Mouse (Mus musculus) forebrain, embryonic 10.5 days (tissue): ENCODE measurements around the gene Gprin3. TPM values are rescaled to one million over a fixed set of nuclear protein-coding genes. Genes with fewer than 3 reads are reported as not detected.
"Not testable (repeated sequence)": the region's sequence is repeated elsewhere in the genome, so short reads cannot be mapped to it uniquely, and the experiment has no call there.

Source experiments
- DNase-seq: peaks from one replicate; pipeline ENCODE4 v3.0.0-alpha.2; 2017; ENCODE audit warnings: low spot score; ENCODE audit errors: extremely low spot score
- H3K27ac ChIP-seq: fragments of 300-500 bp; sonication (generic); 2 replicates; pipeline ENCODE4 v1.5.1; 2016; ENCODE audit warnings: mild to moderate bottlenecking
- H3K27me3 ChIP-seq: fragments of 300-500 bp; sonication (generic); 2 replicates; pipeline ENCODE4 v1.6.1; 2016; ENCODE audit warnings: mild to moderate bottlenecking; ENCODE audit not compliant: poor library complexity, severe bottlenecking
- H3K36me3 ChIP-seq: fragments of 300-500 bp; sonication (generic); replicated peaks from 2 replicates; pipeline ENCODE4 v1.6.1; 2016; ENCODE audit warnings: mild to moderate bottlenecking, moderate library complexity
- H3K4me1 ChIP-seq: fragments of 300-500 bp; sonication (generic); 2 replicates; pipeline ENCODE4 v1.6.1; 2016
- H3K4me3 ChIP-seq: fragments of 300-500 bp; sonication (generic); 2 replicates; pipeline ENCODE4 v1.5.1; 2016; ENCODE audit warnings: mild to moderate bottlenecking, moderate library complexity
- H3K9me3 ChIP-seq: fragments of 300-500 bp; sonication (generic); 2 replicates; pipeline ENCODE4 v1.6.1; 2016; ENCODE audit warnings: mild to moderate bottlenecking, moderate library complexity
- WGBS: fragments of 180-500 bp; shearing (Covaris S2); methylation state at CpG from one replicate; pipeline ENCODE4 v1.1.7; 2016; 5-methylcytosine and 5-hydroxymethylcytosine counted together
- polyA plus RNA-seq: library from polyadenylated mRNA; unstranded; fragments of >200 nt; fragmentation: Nextera tagmentation; extraction: Ambion mirVana; gene quantifications from 2 replicates; pipeline ENCODE4 v1.2.1, GENCODE M21; 2016

Gprin3 gene
- polyA plus RNA-seq, 1 experiment from 2014 or later, result 0.05 TPM

DNA sequence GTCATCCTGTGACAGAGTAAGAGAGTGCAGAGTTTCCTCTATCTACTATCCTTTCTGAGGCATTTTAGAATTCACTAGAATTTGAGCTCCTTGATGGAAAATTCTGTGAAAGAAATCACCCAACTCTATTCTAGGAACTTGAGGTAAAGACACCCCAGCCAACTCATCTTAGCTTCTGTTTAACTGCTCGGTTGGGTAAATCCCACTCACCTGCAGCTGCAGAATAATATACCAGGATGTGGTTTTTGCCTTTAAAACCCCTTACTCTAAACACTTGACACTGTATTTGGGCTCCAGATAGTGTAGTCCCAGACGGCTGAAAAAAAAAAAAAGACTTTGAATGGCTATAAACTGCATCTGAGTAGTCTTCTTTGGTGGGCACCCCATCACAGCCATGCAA lies 112.9 kb downstream of the Gprin3 start:
- Histone ChIP-seq H3K27me3 (no peaks in the 10 kb centered on the region), H3K4me1 (no peaks in the 10 kb centered on the region), H3K36me3 (no peaks in the 10 kb centered on the region), H3K4me3 (no peak overlapping the region), H3K9me3 (no peaks in the 10 kb centered on the region), H3K27ac (no peak overlapping the region)
- WGBS, result 88% methylated on average over 2 of the region's 2 CpGs
- no peak for DNase-seq

DNA sequence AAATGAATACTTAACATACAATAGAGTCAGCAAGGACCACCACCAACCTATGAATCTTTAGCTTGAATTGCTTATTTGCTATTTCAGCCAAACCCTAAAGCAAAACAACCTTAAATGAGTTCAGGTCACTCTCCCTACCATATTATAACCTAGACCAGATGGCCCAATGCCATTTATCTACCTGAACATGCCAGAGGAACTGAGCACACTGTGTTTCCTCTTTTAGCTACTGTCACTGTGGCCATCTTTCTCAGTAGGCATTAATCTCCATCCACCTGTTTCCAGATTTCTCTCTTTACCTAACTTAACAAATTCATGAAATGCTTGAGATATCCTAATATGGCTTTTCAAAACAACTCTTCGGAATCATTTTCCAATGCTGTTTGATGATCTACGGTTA lies 114.9 kb downstream of the Gprin3 start:
- no peak overlapping the region for H3K27ac ChIP-seq
- WGBS, result 91% methylated on average over 2 of the region's 2 CpGs
- H3K4me1 ChIP-seq, result no peaks in the 10 kb centered on the region

DNA sequence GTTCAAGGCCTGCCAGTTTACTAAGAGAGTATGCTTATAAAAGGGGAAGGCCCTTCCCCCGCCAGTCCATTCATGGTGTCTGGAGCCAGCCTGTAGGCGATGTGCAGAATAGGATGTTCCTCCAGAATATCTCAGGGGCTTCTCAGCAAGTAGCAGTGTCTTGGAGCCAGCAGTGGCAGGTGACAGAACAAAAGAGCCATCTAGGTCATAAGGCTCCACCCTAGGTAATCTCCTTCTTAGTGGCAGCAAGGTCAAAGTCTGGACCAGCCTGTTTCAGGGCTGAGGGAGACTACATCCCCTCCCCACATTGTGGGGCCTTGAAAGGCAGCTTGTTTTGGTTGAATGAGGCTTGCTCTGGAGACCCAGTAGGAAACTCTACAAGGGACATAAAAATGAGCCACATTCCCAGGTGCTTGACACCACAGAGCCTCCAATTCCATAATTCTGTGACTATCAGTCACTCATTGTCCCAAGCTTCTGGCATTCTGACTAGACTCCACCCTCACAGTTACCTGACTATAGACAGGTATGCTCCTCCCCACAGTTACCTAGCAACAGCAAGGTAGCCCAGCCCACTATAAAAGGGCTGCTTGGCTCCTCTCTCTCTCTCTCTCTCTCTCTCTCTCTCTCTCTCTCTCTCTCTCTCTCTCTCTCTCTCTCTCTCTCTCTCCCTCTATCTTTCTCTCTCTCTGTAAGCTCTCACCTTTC lies 121.7 kb downstream of the Gprin3 start:
- 83% methylated on average over 2 of the region's 2 CpGs for WGBS
- not testable (repeated sequence) for H3K27ac ChIP-seq, H3K4me3 ChIP-seq, H3K9me3 ChIP-seq, H3K4me1 ChIP-seq, H3K27me3 ChIP-seq, H3K36me3 ChIP-seq, DNase-seq

More for the DNA sequence above, 114.9 kb downstream of the Gprin3 start:
- Histone ChIP-seq H3K36me3 (no peaks in the 10 kb centered on the region), H3K4me3 (no peak overlapping the region), H3K9me3 (no peaks in the 10 kb centered on the region), H3K27me3 (no peaks in the 10 kb centered on the region)
- DNase-seq, result no peak

DNA sequence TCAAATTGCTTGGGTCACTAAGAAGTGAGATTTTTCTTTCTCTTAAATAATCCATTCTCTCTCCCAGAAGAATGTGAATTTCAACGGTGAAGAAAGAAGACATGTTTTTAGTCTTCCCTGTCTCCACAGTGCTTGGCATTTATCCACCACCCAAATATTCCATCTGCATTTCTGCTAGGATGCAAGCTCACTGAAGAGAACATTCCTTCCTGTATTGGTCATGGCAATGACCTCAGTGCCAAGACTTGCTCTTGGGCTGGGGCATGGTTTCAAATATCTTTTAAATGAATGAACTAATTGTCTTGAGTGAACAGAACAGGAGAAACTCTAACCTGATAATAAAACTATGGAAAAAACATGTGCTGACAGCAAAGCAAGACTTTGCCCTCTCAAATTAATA lies 123.1 kb downstream of the Gprin3 start:
- H3K36me3 ChIP-seq, result no peaks in the 10 kb centered on the region
- H3K27ac ChIP-seq, result no peak overlapping the region
- H3K9me3 ChIP-seq, result no peaks in the 10 kb centered on the region
- DNase-seq, result no peak
- H3K27me3 ChIP-seq, result no peaks in the 10 kb centered on the region
- H3K4me3 ChIP-seq, result no peak overlapping the region
- H3K4me1 ChIP-seq, result no peaks in the 10 kb centered on the region
- 92% methylated on average over 1 of the region's 1 CpGs for WGBS

Other genes starting within 250 kb of the Gprin3 start
- gene Tigd2, start 217.4 kb downstream of the Gprin3 start, polyA plus RNA-seq, result 9.3 and 10.1 TPM in 2 replicates